Mouse (Mus musculus) adrenal gland, adult 2 months (tissue): ENCODE results near the gene Col9a1. TPM values are rescaled to one million over a fixed set of nuclear protein-coding genes. Genes with fewer than 3 reads are reported as not detected.

Experiments used
- DNase-seq: peaks from one replicate; pipeline ENCODE4 v3.0.0; 2021
- polyA plus RNA-seq: library from polyadenylated mRNA; depleted of rRNA; stranded (reverse); fragments of >200 nt; gene quantifications from 2 replicates; pipeline ENCODE4 v1.2.3, GENCODE M21; 2012
- total RNA-seq, 2 experiments: library from RNA; stranded (reverse); gene quantifications; 2 replicates each; pipeline ENCODE4 v1.2.3; 2021

Col9a1 gene
- total and polyA plus RNA-seq, 3 experiments: not detected

DNA sequence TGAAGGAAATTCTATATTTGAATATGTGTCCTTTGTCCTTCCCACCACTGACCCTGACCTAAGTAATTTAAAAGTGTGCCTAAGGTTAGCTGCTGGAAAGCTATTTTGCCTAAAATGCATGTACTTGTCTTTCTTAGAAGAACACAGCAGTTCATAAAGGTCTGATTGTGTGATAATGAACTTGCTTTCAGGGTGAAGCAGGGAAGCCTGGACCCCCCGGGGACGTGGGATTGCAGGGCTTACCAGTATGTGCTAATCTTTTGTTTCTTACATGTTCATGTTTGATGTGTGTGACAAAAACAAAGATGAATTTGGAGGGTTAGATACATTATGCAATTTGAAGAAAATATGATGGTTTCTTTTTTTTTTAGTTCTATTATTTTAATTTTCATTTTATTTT is 44.8 kb downstream of the Col9a1 start:
- no peak for DNase-seq

DNA sequence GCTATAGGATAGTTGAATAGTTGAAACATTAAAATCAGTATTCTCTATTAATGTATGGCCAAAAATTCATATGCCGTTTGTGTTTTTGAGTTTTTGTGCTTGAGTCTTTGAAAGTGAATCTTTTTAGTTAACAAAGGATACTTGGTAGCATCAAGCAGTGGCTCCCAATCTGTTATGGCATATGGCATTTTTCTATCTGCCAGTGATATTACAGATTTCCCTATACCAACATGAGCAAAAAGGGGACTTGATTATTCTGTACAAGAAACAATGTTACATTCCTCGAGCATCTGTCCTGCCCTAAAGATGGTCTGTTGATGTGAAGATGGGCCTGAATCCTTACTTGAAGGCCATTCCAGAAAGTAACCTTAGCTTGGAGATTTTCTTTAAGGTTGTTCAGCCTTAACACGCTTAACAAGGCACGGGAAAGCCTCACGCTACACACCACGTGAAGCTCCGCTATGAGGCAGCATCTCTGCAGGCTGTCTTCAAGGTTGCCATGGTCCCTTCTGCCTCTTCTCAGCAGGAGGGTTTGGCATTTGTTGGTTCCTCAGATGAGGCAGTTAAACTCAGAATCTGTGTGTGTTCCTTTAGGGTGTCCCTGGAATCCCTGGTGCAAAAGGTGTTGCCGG is 45.7 kb downstream of the Col9a1 start:
- no peak for DNase-seq

- DNase-seq: no peak
Observed at GRCm38 (mm10) chr1:24225825-24226526, 48.6 kb downstream of the Col9a1 start.

DNA sequence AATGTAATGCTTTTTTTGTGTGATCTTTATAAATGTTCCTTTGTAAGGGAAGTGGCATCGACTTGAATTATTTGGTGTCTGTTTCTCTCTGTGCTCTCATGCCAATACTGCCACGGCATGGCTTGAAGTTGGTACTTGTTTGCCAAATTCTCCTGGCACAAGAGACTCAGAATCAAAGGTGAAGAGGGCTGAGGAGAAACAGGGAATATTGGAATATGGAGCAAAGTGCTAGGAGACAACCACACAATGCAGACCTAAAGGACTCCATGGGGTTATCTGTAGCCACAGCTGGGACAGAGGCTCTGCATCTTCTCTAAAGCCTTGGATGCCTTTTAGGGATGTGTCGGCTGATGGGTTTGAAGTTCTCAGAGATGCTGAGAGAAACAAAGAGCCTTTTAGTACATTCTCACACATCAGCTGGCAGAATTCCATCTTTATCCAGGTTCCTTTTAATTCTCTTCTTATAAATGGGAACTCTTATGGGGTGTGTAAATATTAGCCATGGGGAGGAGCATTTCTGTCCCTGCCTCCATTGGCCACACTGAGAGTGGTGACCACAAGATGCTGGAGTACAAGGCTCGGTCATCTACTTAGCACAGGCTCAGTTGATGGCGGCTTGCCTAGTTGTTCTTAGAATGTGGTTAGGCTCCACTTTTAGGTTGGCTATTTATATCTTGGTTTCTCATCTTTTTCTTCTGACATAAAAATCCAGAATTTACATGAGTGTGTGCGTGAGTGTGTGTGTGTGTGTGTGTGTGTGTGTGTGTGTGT is 49.7 kb downstream of the Col9a1 start:
- no peak for DNase-seq

- no peak for DNase-seq
Observed at GRCm38 (mm10) chr1:24229552-24229951, 52.1 kb downstream of the Col9a1 start.

DNA sequence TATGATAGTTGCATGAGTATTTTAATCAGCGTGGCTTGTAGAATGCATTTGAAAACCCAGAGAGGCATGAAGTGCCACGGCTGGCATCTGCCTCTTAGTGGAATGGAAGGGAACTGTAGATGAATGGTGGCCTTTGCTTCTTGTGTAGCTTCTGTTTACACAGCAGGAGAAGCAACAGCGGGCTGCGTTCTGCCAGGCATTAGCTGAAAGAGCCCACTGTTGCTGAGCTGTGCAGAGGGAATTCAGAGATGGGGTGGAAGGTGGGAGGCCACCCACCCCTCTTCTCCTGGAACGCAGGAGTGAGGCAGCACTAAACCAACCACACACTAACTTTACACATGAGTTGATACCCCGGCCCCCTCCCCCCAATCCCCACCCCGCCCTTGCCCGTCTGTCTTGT is 53.0 kb downstream of the Col9a1 start:
- no peak for DNase-seq

DNA sequence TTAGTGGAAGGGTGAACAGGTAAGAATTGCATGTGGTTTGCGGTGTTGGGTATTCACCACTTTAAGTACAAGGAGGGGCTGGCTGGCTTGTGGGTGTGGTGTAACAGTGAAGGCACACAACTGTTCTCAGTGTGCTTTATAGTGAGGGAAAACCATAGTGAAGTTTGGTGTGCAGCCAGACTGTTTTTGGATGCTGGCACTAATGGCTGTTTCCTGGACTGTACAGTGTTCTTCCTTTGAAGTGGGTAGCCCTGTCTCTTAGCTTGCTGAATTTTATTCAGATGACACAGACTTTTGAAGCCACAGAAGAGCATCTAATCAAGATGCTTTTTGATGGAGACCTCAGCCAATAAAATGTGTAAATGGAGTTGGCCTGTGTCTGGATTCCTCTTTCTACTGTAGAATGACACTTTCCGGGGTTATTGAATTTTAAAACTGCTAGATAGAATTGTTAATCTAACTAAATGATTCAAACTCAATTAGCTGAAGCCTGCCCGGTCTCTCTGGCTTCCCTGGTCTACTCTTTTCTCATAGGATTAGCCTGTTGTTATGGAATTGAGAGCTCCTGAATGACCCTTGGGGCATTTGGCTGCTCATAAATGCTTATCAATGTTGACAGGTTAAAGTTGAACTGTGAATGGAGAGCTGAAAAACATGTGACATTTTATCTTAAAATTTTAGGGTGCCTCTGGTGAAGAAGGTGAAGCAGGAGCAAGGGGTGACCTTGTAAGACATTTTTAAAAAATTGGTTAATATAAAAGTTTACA is 54.3 kb downstream of the Col9a1 start:
- DNase-seq: no peak

DNA sequence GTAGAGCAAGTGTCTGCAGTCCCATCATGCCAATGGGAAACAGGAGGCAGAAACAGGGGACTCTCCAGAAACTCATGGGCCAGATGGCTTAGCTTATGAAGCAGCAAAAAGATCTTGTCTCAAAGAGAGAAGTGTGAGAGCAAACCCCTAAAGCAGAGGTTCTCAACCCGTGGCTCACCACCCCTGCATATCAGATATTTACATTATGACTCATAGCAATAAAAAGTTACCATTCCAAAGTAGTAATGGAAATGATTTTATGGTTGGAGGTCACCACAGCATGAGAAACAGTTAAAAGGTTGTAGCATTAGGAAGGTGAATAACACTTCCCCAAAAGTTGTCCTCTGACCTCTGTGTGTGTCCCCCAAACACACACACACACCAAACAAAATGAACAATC is 58.9 kb downstream of the Col9a1 start:
- DNase-seq: no peak

GRCm38 (mm10) chr1:24240039-24240691 is 62.8 kb downstream of the Col9a1 start:
- DNase-seq: no peak

DNA sequence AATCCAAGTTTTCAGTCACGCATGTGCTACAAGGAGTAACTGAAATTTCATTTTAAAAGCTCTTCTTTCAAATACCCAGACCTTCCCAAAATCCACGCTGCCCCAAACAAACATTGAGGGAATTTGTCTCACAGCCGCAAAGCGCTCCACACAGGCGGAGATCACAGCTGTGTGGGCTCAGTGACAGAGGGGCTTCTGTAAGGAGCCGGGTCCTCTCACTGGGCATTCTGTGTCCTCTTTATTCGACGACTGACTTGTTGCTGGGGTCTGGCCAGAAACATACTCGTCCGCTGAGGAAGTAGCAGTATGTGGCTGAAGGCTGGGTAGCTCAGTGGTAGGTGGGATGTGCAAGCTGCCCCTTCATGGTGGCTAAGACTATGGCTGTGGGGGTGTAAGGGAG is 67.5 kb downstream of the Col9a1 start:
- DNase-seq: no peak

GRCm38 (mm10) chr1:24245700-24246375 is 68.4 kb downstream of the Col9a1 start:
- DNase-seq: no peak

- DNase-seq: no peak
Observed at GRCm38 (mm10) chr1:24248294-24249104, 71.1 kb downstream of the Col9a1 start.

DNA sequence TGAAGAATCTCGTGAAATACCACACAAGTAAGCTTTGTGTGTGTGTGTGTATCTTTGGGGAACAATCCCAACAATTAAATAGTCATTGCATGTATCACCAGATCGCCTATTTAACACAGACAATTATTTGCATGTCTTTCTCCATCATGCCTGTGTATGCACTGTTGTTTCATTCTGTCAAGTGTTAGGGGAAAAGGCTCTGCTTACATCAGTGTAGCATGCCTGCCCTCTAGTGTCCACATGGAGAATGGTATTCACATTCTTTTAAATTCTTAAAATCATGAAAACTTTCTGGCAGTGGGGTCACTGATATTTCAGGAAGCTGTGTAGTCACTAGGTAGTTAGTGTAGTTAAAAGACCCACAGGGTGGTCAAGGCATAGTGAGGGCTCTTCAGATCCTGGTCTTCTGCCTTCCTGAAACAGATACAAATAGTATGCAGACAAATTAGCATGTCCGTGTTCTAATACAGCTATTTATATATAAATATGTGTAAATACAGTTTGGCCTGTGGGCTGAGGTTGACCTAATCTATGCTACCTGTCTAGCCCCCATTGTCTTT is 71.8 kb downstream of the Col9a1 start:
- DNase-seq: no peak

DNA sequence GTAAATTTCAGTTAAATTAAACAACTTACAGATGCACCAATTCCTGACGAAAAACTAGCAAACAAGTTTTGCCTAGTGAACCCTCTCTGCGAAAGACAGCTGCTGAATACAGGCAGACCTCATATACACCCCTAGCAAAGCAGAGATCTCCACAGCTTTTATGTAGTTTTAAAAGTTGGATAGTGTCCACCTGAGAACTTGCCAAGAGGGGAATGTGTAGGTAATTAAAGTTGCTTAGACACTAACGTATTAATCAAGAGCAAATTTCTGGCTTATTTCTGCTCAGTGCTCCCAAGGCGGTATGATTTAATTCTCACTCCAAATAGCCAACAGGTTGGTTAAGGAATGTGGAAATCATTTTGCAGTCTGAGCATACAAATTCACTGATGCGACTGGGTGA is 80.6 kb downstream of the Col9a1 start:
- no peak for DNase-seq

DNA sequence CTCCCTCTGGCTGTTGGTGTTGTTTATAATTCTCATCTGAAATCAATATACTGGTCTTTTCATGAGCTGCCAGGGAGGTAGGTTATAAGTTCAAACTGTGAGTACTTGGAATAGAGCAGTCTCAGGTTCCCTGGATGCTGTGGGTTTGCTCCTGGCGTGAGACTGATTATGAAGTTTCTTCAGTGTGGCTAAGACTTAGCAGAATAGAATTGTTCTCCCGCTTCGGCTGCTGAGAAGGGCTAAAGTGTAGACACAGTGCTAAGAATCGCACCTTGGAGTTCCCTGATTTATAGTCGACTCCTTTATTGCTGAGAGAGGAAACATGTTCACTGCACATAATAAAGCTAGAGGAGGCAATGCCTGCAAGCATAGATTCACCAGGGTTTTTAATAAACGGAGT is 82.0 kb downstream of the Col9a1 start:
- DNase-seq: no peak

GRCm38 (mm10) chr1:24261181-24261580 is 83.8 kb downstream of the Col9a1 start:
- no peak for DNase-seq

- DNase-seq: no peak
Observed at GRCm38 (mm10) chr1:24267022-24267421, 89.6 kb downstream of the Col9a1 start.

DNA sequence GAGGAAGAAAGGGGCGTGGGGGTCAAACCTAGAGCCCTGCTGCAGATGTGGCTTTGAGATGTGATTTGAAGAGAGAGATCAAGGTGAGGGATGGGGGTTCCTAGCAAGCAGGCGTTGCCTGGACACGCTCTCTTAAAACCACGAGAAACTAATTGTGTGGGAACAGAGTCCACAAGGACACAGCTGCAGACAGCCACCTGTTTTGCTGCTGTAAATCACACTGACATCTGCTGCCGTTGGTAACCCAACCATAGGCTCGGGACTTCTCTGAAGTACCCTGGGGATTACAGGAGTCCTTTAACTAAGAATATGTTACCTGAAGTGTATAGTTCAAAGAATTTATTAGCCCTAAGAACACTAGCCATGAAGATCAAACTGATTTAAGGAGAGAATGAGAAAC is 109.0 kb downstream of the Col9a1 start:
- DNase-seq: no peak

- no peak for DNase-seq
Observed at GRCm38 (mm10) chr1:24292515-24292914, 115.1 kb downstream of the Col9a1 start.
